Mouse (Mus musculus): ENCODE results near the gene Zbtb38. TPM values are rescaled to one million over a fixed set of nuclear protein-coding genes. Genes with fewer than 3 reads are reported as not detected.

Gene Zbtb38
- total RNA-seq, 1 experiment = 16.0 TPM

DNA sequence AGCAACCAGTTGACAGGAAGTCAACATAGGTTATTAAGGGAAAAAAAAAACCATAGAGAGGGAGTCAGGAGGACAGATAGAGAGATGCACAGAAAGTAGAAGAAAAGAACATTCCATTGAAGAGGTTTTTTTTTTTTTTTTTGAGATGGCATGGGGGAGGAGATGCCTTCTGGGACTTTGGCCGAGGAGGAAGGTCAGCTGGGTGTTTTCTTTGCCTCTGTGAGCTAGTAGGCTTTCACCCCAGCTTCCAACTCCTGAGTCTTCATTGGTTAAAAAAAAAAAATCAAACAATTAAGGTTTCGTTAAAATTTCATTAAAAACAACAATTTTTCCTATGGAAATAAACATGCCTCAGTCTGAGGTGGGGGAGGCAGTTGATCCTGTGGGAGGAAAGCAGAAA is 92.8 kb downstream of the Zbtb38 start:
- H3K4me3 ChIP-seq (ENCODE audit: insufficient read depth in 1 of 2, low read depth in 1 of 2, low read length in 2 of 2, poor library complexity in 1 of 2, severe bottlenecking in 1 of 2) = no peak overlapping the region
- H3K9ac ChIP-seq (ENCODE audit: insufficient read depth, low read depth, low read length, poor library complexity, severe bottlenecking) = no peak overlapping the region
- no peaks in the 10 kb centered on the region for H3K4me1 ChIP-seq (ENCODE audit: control insufficient read depth in 2 of 2, insufficient read depth in 2 of 2, low read length in 2 of 2, poor library complexity in 1 of 2)
- H3K36me3 ChIP-seq (ENCODE audit: control insufficient read depth, insufficient read depth, low read length, poor library complexity, severe bottlenecking) = no peaks in the 10 kb centered on the region
- no peak for TF ChIP-seq HCFC1 (IDR thresholded peaks at IDR 0.05; ENCODE audit: borderline replicate concordance, insufficient read depth, low read length)
- TF ChIP-seq MAFK (IDR thresholded peaks at IDR 0.05; ENCODE audit: insufficient read depth, low read depth, low read length) = no peak
- TF ChIP-seq ZC3H11A (IDR thresholded peaks at IDR 0.05; ENCODE audit: borderline replicate concordance, low read depth, low read length) = no peak
- no peak for TF ChIP-seq ZNF384 (IDR thresholded peaks at IDR 0.05; ENCODE audit: low read depth, low read length)
- no peak for TF ChIP-seq CHD2 (IDR thresholded peaks at IDR 0.05; ENCODE audit: low read depth, low read length)
- no peaks in the 10 kb centered on the region for H3K9me3 ChIP-seq (ENCODE audit: control insufficient read depth, insufficient read depth, low read depth, low read length)
- in situ Hi-C loops (cut with MboI; ENCODE audit: low sequenced_read_pairs in 2 of 2, unreplicated experiment in 2 of 2) = no loop called here
- DNase-seq (ENCODE audit: low read depth, low spot score) = no peak
- no peak overlapping the region for H3K27ac ChIP-seq (ENCODE audit: insufficient read depth, low read depth, low read length, poor library complexity, severe bottlenecking)

DNA sequence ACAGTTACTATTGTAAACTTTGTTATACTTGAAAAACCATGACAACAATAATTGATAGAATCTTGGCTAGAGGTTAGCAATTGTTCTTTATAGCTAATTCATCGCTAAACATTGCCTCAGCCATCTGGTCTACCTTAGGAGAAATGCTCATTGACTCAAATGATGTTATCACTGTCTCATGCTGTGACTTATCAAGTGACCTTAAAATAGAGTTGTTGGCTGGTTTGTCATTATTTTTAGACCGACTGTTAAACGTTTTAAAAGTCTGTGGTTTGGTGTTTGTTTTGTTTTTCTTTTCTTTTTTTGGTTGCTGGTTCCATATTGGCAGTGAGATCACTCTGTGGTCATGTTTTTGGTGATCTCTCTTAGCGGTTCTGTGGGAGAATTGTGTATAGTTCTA is 99.1 kb downstream of the Zbtb38 start:
- Histone ChIP-seq H3K27ac (ENCODE audit: insufficient read depth, low read depth, low read length, poor library complexity, severe bottlenecking) (no peak overlapping the region), H3K4me1 (ENCODE audit: control insufficient read depth in 2 of 2, insufficient read depth in 2 of 2, low read length in 2 of 2, poor library complexity in 1 of 2) (peaks cover 2 to 5% of the 10 kb centered on the region in 2 experiments; a peak in 1 of 4 replicates), H3K9ac (ENCODE audit: insufficient read depth, low read depth, low read length, poor library complexity, severe bottlenecking) (no peak overlapping the region), H3K9me3 (ENCODE audit: control insufficient read depth, insufficient read depth, low read depth, low read length) (no peaks in the 10 kb centered on the region), H3K36me3 (ENCODE audit: control insufficient read depth, insufficient read depth, low read length, poor library complexity, severe bottlenecking) (no peaks in the 10 kb centered on the region), H3K4me3 (ENCODE audit: insufficient read depth in 1 of 2, low read depth in 1 of 2, low read length in 2 of 2, poor library complexity in 1 of 2, severe bottlenecking in 1 of 2) (no peak overlapping the region)
- in situ Hi-C loops (cut with MboI; ENCODE audit: low sequenced_read_pairs in 2 of 2, unreplicated experiment in 2 of 2) = no loop called here
- TF ChIP-seq MAFK (IDR thresholded peaks at IDR 0.05; ENCODE audit: insufficient read depth, low read depth, low read length) = no peak
- no peak for TF ChIP-seq CHD2 (IDR thresholded peaks at IDR 0.05; ENCODE audit: low read depth, low read length)
- no peak for DNase-seq (ENCODE audit: low read depth, low spot score)

DNA sequence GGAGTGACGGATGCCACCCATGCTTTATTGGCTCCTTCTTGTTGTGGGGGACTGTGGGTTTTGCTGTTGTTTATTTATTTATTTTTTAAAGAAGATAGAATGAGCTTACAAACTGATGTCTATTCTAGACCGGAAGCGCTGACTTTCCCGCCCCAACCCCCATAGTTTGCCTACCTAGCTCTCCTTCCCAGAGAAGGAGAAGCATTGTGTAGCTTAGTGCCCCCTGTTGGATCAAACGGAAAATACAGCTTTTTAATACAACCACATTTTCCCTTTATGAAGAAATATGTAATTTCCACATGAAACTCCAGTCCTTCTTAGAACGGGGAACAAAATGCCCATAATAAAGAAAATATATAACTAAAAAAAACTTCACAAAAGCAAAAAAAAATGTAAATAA is 99.9 kb downstream of the Zbtb38 start:
- Histone ChIP-seq H3K9me3 (ENCODE audit: control insufficient read depth, insufficient read depth, low read depth, low read length) (no peaks in the 10 kb centered on the region), H3K36me3 (ENCODE audit: control insufficient read depth, insufficient read depth, low read length, poor library complexity, severe bottlenecking) (no peaks in the 10 kb centered on the region), H3K4me3 (ENCODE audit: insufficient read depth in 1 of 2, low read depth in 1 of 2, low read length in 2 of 2, poor library complexity in 1 of 2, severe bottlenecking in 1 of 2) (no peak overlapping the region), H3K9ac (ENCODE audit: insufficient read depth, low read depth, low read length, poor library complexity, severe bottlenecking) (no peak overlapping the region), H3K27ac (ENCODE audit: insufficient read depth, low read depth, low read length, poor library complexity, severe bottlenecking) (no peak overlapping the region), H3K4me1 (ENCODE audit: control insufficient read depth in 2 of 2, insufficient read depth in 2 of 2, low read length in 2 of 2, poor library complexity in 1 of 2) (peaks cover 2 to 5% of the 10 kb centered on the region in 2 experiments; a peak in 1 of 4 replicates)
- no peak for TF ChIP-seq HCFC1 (IDR thresholded peaks at IDR 0.05; ENCODE audit: borderline replicate concordance, insufficient read depth, low read length)
- TF ChIP-seq ZNF384 (IDR thresholded peaks at IDR 0.05; ENCODE audit: low read depth, low read length) = no peak
- no peak for TF ChIP-seq ZC3H11A (IDR thresholded peaks at IDR 0.05; ENCODE audit: borderline replicate concordance, low read depth, low read length)
- no peak for TF ChIP-seq CHD2 (IDR thresholded peaks at IDR 0.05; ENCODE audit: low read depth, low read length)
- no peak for TF ChIP-seq MAFK (IDR thresholded peaks at IDR 0.05; ENCODE audit: insufficient read depth, low read depth, low read length)
- in situ Hi-C loops (cut with MboI; ENCODE audit: low sequenced_read_pairs in 2 of 2, unreplicated experiment in 2 of 2) = no loop called here
- no peak for DNase-seq (ENCODE audit: low read depth, low spot score)

DNA sequence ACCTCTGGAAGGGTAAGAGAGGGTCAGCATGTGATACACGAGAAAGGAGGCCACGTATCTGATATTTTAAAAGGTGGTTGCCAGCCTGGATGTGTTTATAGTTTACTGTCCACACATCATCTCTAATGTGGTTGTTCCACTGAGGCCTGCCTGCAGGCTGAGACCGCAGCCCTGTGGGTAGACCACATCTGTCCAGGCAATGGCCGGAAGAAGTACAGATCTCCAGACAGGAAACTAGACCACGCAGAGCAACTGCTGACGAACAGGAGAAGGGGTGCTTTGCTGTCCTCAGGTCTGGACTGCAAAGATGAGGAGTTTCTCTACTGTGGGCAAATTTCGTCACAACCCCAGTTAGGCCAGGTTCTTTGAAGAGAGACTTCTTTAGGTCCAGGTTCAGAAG is 101.8 kb downstream of the Zbtb38 start:
- Histone ChIP-seq H3K4me3 (ENCODE audit: insufficient read depth in 1 of 2, low read depth in 1 of 2, low read length in 2 of 2, poor library complexity in 1 of 2, severe bottlenecking in 1 of 2) (no peak overlapping the region), H3K27ac (ENCODE audit: insufficient read depth, low read depth, low read length, poor library complexity, severe bottlenecking) (no peak overlapping the region), H3K4me1 (ENCODE audit: control insufficient read depth in 2 of 2, insufficient read depth in 2 of 2, low read length in 2 of 2, poor library complexity in 1 of 2) (peaks cover 2 to 5% of the 10 kb centered on the region in 2 experiments; a peak in 1 of 4 replicates), H3K9ac (ENCODE audit: insufficient read depth, low read depth, low read length, poor library complexity, severe bottlenecking) (no peak overlapping the region), H3K36me3 (ENCODE audit: control insufficient read depth, insufficient read depth, low read length, poor library complexity, severe bottlenecking) (no peaks in the 10 kb centered on the region), H3K9me3 (ENCODE audit: control insufficient read depth, insufficient read depth, low read depth, low read length) (no peaks in the 10 kb centered on the region)
- TF ChIP-seq MAFK (IDR thresholded peaks at IDR 0.05; ENCODE audit: insufficient read depth, low read depth, low read length) (no peak), ZNF384 (IDR thresholded peaks at IDR 0.05; ENCODE audit: low read depth, low read length) (no peak), HCFC1 (IDR thresholded peaks at IDR 0.05; ENCODE audit: borderline replicate concordance, insufficient read depth, low read length) (no peak), CHD2 (IDR thresholded peaks at IDR 0.05; ENCODE audit: low read depth, low read length) (no peak), ZC3H11A (IDR thresholded peaks at IDR 0.05; ENCODE audit: borderline replicate concordance, low read depth, low read length) (no peak)
- in situ Hi-C loops (cut with MboI; ENCODE audit: low sequenced_read_pairs in 2 of 2, unreplicated experiment in 2 of 2) = no loop called here
- DNase-seq (ENCODE audit: low read depth, low spot score) = no peak

DNA sequence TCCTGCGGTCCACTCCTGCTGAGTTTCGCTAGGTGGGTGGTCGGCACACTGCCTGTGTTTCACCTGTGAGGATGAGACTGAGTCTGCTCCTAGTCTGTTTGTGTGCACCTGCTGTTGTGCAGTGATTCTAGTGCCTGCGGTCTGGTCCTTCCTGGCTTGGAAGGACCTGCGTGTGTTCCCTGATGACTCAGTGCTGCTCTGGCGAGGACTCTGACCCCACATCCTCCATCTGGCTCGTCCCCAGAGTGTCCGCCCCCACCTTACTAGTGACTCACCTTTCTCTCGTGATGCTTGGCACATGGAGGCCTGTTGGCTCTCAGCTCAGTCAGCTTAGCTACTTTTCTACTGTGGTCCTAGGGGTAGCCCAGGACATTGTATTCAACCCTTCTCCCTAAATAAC is 102.7 kb downstream of the Zbtb38 start:
- H3K4me3 ChIP-seq (ENCODE audit: insufficient read depth in 1 of 2, low read depth in 1 of 2, low read length in 2 of 2, poor library complexity in 1 of 2, severe bottlenecking in 1 of 2) = no peak overlapping the region
- H3K27ac ChIP-seq (ENCODE audit: insufficient read depth, low read depth, low read length, poor library complexity, severe bottlenecking) = no peak overlapping the region
- in situ Hi-C loops (cut with MboI; ENCODE audit: low sequenced_read_pairs in 2 of 2, unreplicated experiment in 2 of 2) = no loop called here

More for the DNA sequence above, 102.7 kb downstream of the Zbtb38 start:
- no peaks in the 10 kb centered on the region for H3K9me3 ChIP-seq (ENCODE audit: control insufficient read depth, insufficient read depth, low read depth, low read length)
- peaks cover 2 to 5% of the 10 kb centered on the region in 2 experiments; a peak in 1 of 4 replicates for H3K4me1 ChIP-seq (ENCODE audit: control insufficient read depth in 2 of 2, insufficient read depth in 2 of 2, low read length in 2 of 2, poor library complexity in 1 of 2)
- H3K36me3 ChIP-seq (ENCODE audit: control insufficient read depth, insufficient read depth, low read length, poor library complexity, severe bottlenecking) = no peaks in the 10 kb centered on the region
- TF ChIP-seq MAFK (IDR thresholded peaks at IDR 0.05; ENCODE audit: insufficient read depth, low read depth, low read length) (no peak), ZNF384 (IDR thresholded peaks at IDR 0.05; ENCODE audit: low read depth, low read length) (no peak), CHD2 (IDR thresholded peaks at IDR 0.05; ENCODE audit: low read depth, low read length) (no peak), HCFC1 (IDR thresholded peaks at IDR 0.05; ENCODE audit: borderline replicate concordance, insufficient read depth, low read length) (no peak), ZC3H11A (IDR thresholded peaks at IDR 0.05; ENCODE audit: borderline replicate concordance, low read depth, low read length) (no peak)
- no peak overlapping the region for H3K9ac ChIP-seq (ENCODE audit: insufficient read depth, low read depth, low read length, poor library complexity, severe bottlenecking)
- no peak for DNase-seq (ENCODE audit: low read depth, low spot score)
